18 mouse cellular contexts compared by ENCODE assay signal in the genomic region with DNA sequence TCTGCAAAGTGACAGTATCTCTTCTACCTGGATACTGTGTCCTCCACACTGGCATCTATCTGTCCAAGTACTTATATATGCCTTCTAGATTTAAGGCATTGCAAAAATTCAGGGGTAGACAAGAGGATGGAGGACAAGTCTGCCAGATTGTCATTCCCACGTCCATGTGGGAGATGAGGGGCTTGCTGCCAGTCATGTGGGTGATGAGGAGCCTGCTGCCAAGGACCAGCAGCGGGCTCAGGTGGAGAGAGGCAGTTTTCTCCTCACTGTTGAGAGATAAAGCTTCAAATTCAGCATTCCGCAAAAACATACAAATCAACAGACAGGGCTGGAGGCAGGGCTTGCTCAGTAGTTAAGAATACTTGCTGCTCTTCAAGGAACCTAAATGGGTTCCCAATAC.
A peak's percentile ranks its signal among the peaks of the same experiment; 100 is the strongest.
DNase-seq lines count a peak whose midpoint lies in the region; ATAC-seq lines count a peak whose summit lies in the region.
"Had no signal": no experiment of that assay in that cellular context is flagged by ENCODE, and none has a peak within 500 bp of the region (broad histone marks: within the 10 kb centered on the region; RNA-seq: fewer than 3 reads in every experiment).

No protein-coding gene starts in this region.

- ATAC-seq in frontal cortex, adult (ENCODE audit: low TSS enrichment): peak; percentile 36
- ATAC-seq: activated CD4-positive, CD25-positive, alpha-beta regulatory T cell, adult 4 months; forebrain, embryonic 13.5 days; forebrain, postnatal 0 days; hindbrain, embryonic 16.5 days had no signal

- DNase-seq in frontal cortex, postnatal 25 days (ENCODE audit: low spot score in 2 of 2): no peak
- peak; percentile 22 to 60 for DNase-seq in layer of hippocampus, adult 18-20 months (ENCODE audit: low spot score in 2 of 2)
- no peak for DNase-seq in layer of hippocampus, postnatal 10 days (ENCODE audit: low spot score in 2 of 2)
- DNase-seq in layer of hippocampus, adult 9-11 months: peak; percentile 51
- no peak for DNase-seq in urinary bladder, postnatal 10 days (ENCODE audit: low spot score)
- no peak for DNase-seq in thymus, postnatal 25 days
- DNase-seq: adrenal gland, adult 8-10 months; adrenal gland, postnatal 25 days; cerebellum, adult 18-20 months; cerebellum, adult 9-10 months; cerebellum, postnatal 14 days; forebrain, postnatal 0 days; gastrocnemius, postnatal 10 days; gastrocnemius, postnatal 36 days had no signal

Comparison
In these comparisons a context has a peak if more than half of its experiments do, and no peak if none do; other contexts are left out.
1. DNase-seq: peak in layer of hippocampus, adult 18-20 months (2 of 2) and layer of hippocampus, adult 9-11 months (single experiment); none in frontal cortex, postnatal 25 days (0 of 2), layer of hippocampus, postnatal 10 days (0 of 2), urinary bladder, postnatal 10 days (single experiment) and thymus, postnatal 25 days (single experiment).